Mouse (Mus musculus): ENCODE results near the gene Eif6.

The Eif6 gene

DNA sequence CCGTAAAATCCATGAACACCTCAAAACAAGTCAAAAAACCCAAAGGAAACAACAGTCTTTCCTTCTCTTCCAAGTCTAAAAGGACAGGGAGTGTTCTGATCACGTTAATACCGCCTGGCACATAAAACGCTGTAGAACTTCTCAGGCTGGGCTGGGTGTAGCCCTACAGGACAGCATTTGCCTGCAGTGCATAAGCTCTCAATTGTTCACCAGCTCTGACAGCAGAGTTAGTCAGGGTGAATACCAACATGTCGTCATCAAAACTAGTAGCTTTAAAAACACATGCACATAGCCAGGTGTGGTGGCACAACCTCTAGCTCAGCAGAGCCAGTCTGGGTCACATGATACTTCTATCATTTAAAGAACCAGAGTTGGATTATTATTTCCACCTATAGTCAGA lies 5.9 kb downstream of the Eif6 start:
- no peak for DNase-seq

DNA sequence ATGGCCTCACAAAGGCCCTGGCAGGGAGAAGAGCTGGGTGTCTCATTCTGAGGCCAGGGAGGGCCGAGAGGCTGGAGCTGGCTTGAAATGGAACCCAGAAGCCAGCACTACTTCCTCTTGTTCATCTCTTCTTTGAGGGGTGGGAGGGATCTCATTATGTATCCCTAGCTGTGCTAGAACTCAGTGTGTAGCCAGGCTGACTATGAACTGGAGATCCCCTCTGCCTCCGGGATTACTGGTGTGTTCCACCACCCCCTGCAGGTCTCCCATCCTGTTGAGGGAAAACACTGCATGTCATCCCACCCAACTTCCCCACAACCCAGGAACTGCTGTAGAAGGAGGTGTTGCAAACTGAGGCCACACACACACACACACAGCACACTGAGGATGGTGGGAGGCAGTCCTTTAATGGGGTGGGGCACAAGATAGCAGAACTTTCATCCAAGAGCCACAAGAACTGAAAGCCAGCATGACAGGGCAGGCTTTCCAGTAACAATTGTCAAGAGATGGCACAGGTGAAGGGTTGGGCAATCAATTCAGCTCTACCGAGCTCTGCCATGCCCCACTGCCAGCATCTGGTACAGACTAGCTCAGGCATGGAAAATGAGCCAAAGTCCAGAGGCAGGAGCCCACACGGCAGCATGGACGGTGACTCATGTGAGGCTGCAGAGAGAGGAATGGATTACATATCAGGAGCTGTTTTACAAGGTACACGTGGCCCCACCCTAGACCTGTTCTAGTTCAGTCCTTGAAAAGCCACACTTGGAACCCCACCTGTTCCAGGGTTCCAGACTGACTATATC lies 7.1 kb downstream of the Eif6 start:
- DNase-seq: peak in 1 of 2 experiments; percentile 35

DNA sequence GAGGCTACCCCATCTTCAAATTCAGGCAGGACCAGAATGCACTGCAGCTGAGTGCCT lies 7.5 kb downstream of the Eif6 start, which contains the start of gene BC029722:
TSS of gene BC029722 (minus strand) at position 35 of the 57 bp plus-strand sequence.
- DNase-seq: no peak

DNA sequence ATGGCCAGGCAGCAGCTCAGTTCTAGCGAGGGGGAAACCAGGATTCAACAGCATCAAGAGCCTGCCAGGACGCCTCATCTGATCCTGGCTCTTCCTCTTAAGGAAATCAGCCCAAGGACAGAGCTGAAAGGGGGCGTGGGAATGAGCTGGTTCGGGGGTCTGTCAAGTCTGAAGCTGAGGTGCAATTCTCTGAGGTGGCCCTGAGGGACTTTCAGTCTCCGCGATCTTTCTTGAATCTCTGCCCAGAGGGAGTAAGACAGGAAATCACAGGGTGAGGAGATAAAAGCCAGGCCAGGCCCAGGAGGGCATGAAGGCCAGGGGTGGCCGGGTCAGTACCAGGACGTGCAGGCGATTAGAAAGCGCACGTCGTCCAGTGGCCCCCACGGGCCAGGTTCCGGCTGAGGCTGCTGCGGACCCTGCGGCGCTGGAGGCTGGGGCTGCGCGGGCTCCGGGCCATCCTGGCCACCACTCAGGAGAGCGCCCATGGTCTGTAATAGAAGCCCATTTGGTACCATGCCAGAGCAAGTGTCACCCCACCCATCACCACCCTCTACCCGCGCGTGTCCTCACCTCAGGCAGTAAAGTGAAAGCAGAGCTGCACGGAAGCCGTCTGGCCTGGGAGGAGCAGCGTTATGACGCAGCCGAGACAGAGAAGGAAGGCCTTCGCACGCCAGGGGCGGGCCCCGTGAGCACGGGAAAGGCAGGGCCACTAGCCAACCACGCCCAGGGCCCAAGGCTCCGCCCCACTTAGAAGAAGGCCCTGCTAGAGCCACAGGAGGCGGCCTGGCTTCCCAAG lies 7.9 kb downstream of the Eif6 start:
- peak; percentile 89 to 91 for DNase-seq

DNA sequence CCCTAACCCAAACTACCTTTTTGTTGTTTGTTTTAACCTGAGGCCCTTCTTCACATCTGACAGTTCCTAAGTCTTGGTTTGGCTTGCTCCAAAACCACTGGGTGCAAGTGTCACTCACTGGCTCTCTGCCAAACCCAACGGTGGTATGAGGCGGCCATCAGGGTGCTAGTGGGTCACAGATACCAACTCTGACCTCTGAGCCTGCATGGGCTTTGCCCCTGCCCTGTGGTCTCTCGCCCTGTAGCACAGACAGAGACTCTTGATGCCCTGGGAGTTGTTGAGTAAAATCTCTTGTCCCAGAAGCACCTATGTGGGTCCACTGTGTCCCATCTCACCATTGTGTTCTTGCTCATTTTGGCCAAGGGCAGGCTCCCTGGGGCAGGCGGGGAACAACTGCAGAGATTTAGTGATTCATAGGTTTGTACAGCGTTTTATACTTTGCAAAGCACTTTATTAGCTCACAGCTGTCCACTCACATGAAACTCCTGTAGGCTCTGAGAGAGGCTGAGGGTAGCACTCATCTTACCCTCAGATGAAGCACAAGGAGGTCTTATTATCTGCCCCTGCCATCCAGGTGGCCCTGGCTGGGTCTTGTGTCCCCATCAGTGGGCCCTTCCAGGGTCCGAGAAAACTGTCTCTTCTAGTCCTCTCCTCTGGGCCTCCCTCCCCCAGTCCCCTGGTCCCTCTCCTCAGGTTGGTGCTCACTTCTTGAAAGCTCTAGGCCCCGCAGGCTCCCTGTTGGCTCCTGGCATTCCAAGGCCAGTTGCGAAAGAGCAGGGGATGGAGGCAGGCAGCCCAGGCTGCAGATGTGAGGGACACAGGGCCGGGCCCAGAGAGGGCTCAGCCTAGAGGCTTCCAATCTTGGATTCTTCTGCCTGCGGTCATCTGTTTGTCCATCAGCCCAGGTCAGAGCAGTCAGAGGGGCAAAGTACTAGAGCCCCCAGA lies 9.2 kb downstream of the Eif6 start:
- DNase-seq: peak; percentile 45 to 49

DNA sequence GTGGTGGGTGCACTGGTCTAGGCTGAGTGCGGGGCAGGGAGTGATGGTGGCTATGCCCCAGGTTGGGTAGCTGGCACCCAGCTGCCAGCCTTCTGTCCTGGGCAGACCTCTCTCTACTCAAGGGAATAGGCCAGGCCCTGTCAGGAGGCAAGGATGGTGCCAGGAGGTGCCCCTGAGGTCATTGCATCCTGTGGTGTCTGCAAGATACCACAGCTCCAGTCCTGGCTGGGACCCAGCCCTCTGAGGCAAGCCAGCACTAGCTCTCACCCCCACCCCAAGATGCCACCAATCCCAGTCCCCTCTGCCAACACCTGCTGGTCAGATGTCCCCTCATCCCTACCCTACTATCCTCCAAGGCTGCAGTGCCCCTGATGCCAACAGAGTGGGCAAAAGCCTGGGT lies 10.5 kb downstream of the Eif6 start:
- peak; percentile 60 to 68 for DNase-seq

DNA sequence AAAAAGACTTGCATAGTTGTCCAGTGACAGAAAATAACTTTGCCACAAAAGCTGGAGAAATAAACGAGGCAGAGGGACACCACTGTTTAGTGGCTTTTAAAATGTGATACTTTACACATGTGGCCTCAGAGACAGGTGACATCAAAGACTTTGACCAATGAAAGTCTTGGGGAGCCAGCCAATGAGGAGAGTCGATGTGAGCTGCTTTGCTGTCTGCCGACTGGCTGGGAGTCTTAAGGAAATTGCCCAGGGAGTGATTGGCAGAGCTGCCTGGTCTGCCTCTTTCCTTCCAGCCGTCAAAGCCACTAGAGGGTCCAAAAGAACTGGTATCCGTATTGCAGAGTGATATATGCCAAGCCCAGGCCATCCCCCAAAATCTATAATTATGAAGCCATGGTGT lies 11.9 kb downstream of the Eif6 start:
- DNase-seq: peak in 1 of 2 experiments; percentile 34

DNA sequence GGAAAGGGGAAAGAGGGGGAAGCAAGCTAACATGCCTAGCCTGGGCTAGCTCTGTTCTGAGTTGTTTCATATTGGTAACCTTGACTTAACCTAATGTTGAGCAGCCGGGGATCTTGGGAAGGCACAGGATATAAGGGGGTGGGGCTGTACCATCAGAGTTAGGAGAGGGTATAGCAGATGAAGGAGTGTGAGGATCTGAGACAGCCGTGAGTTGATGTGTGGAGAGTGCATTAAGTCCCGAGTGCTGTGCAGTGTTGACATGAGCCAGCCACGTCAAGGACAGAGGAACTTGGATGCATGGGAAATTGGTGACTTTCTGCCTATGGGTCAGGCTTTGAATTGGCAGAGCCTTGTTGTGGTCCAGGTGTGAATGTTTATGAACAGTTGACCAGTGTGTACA lies 14.1 kb downstream of the Eif6 start:
- DNase-seq: peak in 1 of 2 experiments; percentile 34

DNA sequence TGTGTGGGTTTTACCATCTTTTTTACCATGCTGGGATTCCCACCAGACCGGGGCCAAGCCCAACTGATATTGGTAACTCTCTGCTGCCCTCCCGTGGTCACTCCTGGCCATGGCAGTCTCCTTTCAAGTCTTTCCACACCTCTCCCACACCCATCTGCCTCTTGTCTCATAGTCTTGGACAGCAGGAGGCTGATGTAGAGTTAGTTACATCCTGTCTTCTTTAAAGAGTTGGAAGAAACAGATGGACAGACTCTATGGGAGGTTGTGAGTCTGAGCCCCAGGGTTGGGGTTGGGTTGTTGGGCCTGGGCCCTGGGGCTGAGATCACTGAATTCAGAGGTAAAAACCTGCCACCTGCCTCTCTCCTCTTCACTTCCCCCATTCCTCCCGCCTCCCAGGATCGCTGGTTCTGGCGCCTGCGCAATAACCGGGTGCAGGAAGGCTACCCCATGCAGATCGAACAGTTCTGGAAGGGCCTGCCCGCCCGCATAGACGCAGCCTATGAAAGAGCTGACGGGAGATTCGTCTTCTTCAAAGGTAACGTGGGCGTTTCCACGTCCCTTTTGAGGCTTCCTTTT lies 14.8 kb downstream of the Eif6 start:
- peak; percentile 97 to 99 for DNase-seq

DNA sequence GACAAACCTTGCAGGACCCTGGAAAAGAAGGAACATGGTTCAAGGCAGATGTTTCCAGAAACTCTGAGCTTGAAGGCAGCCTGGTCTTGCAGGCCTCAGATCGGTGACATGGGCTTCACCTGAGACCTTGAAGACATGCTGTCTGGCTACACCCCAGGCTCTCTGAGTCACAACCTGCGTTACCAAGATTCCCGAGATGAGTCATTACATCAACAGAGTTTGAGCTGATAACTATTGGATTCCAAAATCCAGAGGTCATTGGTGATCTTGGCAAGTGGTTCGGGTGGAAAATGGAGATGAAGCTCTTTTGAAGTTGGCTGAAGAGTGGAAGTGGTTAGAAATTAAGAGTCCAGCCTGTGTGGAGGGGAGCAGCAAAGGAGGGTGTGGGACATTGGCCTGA lies 17.1 kb downstream of the Eif6 start:
- no peak for DNase-seq

DNA sequence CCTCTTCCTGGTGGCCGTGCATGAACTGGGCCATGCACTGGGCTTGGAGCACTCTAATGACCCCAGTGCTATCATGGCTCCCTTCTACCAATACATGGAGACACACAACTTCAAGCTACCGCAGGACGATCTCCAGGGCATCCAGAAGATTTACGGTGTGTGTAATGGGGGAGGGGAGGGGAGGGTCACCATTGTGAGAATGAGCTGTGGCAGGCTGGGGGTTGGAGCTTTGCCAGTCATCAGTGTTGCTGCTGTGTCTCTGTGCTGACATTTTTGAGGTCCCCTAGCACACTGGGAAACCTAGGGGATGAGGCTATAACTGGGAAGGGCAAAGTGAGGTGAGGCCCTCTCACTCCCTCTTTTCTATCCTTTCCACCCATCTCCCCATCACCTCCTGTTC lies 19.3 kb downstream of the Eif6 start:
- peak in 1 of 2 experiments; percentile 28 for DNase-seq

DNA sequence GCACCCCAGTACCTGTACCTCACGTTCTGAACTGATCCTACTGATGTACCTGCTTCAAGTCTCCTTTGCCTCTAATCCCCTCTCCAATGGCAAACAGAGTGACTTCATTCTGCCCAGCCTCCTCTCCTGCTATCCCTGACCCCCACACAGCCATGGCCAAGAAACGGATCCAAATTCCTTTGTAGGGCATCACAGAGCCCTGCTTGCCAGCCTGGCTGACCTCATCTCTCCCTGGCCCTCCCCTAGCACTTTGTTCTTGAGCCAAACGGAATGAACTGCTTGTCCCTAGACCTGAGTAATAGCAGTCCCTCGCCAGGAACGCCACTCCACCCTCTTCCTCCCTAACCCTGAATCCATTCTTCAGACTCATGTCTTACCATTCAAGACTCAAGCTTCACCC lies 20.2 kb downstream of the Eif6 start:
- DNase-seq: peak; percentile 88 to 89

DNA sequence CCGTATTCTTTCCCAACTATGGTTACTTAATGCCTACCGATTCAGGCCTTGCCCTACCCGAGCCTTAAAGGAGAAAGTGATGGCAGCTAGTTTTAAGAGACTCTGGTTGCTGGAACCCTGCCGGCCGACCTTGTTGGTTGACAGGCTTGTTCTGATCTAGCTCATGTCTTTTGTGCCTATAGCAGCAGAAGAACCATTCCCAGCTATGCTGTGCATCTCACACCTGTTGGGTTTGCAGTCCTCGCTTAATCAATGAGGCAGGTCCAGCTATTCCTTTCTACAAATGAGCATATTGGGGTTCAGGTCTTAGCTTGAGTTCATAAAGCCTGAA lies 20.8 kb downstream of the Eif6 start:
- peak in 1 of 2 experiments; percentile 47 for DNase-seq

DNA sequence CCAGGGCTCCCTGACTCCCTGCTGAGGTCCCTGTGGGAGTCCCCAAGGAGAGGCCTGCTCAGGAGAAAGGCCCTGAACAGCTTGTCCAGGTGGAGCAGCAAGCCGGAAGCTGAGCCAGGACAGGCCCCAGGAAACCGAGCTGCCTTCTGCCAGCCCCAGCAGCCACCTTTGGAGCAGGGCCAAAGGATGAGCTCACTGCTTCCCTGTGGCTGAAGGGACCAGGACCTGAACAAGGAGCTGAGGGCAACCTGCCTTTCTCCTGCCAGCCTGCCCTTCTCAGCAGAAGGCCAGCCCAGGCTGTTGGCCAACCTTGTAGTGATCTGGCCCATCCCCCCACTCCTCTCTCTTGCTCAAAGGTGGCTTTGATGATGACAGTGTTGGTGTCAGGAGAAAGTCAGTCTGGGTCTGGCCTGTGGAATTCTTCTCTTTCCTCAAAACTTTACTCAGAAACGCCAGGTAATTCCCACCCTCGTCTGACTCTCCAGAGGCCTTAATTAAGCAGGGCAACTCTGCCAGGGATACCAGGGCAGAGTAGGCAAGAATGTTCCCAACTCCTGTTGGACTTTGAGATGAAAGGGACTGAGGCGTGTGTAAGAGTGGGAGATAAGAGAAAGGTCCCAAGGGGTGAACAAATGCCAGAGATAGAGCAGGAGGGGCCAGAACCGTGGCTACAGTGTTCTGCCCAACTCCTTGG lies 21.3 kb downstream of the Eif6 start:
- peak; percentile 99 for DNase-seq

DNA sequence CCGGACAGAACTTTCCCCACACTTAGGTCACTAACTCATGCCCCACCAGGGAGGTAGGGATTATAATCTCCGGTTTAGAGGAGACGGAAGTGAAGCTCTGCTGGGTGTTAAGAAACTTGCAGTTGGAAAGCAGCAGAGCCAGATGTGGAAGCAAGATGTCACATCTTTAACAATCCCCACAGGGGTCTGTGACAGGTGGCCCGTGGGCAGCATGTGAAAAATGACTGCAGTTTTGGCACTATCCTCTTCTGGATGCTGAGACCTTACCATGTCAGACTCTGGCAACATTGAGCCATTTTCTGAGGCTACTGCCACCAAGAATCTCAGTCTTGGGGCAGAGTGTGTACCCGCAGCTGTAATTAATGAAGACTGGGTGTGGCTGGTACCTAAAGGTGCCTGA lies 22.7 kb downstream of the Eif6 start:
- DNase-seq: no peak

DNA sequence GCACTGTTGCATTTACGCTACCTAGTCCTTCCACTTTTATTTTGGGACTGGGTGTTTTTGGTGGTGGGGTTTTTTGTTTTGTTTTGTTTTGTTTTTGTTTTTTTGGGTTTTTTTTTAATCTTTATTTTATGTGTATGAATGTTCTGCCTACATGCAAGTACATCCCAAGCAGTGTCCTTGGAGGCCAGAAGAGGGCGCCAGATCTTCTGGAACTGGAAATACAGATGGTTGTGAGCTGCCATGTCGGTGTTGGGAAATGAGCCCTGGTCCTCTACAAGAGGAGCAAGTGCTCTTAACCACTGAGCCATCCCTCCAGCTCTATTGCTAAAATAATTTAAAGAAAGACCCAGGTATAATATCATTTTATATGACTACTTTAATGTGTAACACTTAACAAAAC lies 24.0 kb downstream of the Eif6 start:
- DNase-seq: peak in 1 of 2 experiments; percentile 52

DNA sequence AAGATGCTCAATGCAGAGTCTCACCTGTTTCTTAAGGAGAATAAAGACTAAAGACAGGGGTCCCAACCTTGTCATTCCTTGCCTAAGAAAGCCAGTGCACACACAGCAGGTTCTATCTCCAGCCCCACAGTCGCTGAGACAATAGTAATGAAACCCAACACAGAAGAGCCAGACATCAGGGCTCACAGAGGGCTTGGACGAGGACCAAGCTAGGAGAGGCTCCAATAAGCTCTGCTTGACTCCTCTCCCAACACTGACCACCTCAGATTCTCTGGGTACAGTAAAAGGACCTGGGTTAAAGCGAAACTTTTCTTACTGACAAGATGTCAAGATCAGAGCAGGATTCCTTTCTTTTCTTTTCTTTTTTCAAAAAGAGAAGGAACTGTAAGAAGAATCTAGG lies 28.1 kb downstream of the Eif6 start:
- DNase-seq: no peak

DNA sequence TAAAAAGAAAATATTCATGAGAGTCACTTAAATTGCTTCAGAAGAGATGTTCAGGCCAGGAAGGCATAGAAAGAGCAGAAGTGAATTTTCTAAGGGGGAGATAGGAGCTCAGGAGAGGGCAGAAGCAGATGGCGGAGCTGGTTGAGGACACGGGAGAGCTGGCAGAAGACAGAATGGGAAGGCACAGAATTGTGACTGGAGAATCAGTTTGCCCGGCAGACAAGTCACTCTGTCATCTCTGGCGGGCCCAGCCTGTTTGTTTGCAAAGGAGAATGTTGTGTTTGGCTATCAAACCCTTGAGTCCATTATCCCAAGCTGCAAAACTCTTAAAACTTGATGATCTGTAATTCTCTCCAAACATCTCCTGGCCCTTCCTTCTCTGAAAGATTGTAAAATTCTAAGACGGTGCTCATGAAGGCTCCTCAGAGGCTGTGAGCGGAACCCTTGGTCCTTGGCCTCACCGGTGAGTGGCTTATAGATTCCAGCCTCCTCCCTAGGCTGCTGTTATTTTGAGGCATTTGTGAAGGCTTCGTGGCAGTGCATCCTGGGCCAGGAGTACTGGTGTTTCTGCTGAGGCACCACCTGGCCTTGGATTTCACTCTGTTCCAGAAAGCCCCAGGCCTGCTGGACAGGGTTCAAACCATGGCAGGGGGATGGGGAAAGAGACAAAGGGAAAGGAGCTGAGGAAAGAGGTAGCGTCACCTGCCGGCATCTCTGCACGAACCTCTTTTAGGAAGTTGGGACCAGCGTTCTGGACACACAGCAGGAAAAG lies 31.9 kb downstream of the Eif6 start:
- peak; percentile 98 to 99 for DNase-seq

DNA sequence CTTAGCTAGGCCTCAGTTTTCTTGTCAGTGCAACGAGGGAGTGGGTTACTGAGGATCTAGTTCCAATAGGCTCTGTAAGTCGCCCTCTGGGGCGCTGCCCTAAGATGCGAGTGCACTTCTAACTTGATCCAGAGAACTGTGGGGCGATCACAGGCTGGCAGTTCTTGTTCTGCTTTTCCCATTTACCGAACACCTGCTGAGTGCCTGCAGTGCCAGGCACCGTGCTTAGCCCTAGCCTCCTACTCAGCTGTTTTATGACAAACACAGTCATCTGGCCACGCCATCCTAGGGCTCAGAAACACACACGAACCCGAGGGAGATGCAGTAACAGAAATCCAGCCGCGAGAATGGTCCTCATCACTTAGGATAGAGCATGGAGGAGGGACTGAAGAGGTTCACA lies 33.8 kb downstream of the Eif6 start:
- DNase-seq: no peak

DNA sequence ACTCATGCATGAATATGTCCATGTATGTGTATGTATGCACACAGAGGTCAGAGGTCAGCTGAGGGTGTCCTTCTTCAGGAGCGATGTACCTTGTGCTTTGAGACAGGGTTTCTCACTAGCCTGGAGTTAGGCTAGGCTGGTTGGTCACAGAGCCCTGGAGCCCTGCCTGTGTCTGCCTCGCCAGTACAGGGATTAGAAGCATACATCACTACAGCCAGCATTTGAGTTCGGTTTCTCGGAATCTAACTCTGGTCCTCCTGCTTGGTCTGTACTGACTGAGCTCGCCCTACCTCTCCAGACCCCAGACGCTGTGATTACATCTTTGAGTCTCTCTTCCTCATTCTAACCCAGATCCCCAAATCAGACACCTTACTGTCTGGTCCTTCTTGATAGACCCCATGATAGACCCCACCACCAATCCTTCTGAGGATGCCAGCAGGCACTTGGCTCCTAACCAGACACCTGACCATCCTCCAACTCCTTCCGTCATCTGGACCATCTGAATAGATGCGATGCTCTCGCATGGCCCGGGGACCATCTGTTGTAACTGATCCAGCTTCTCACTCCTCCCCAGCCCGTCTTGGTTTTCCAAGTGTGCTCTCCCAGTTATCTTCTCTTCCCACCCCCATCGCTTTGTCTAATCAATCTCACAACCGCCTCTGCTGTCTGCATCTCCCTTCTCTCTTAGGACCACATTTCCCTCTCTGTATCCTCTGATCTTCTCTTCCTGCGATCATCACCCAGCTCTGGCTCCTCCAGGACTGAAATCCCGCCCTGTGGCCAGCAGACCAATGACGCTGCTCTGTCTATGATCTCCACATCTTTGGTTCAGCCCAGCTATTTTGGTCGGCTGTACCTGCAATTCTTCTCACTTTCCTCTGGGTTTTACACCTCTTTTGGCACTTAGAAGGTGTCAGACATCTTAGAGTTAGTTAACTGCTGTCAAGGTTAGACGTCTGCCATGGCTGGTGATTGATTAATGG lies 38.5 kb downstream of the Eif6 start:
- DNase-seq: peak in 1 of 2 experiments; percentile 48

DNA sequence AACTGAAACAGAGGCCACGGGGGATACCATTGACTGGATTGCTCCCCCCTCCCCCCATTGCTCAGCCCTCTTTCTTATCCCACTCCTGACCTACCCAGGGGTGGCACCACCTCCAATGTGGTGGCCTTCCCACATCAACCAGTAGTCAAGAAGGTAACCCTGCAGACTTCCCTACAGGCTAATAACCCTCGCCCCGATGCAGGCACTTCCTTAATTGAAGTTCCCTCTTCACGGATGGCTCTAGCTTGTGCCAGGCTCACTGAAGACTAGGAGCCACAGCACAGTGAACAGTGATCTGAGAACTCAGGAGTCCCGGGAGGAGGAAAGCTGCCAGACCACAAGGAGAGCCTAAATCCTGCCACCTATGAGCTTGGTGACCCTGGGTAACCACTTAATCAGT lies 39.8 kb downstream of the Eif6 start:
- no peak for DNase-seq
